Mouse (Mus musculus): ENCODE measurements around the gene Numa1.

DNA sequence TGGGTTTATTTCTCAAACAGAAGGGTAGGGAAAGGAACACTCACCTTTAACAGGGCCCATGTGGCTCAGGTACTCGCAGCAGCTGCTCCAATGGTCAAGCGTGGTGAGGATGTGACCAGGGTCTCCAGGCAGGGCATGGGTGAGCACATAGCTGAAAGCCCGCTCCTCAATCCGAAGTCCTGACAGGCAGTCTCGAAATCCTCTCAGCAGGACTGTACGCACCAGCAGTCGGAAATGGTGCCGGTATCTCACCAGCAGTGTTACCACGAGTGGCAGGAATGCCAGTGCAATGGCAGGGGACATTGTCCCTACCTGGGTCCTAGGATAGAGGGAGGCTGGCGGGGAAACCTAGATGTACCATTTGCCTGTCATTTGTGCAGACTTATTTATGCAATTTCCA is 31.9 kb upstream of the Numa1 start:
- TF ChIP-seq CTCF (IDR thresholded peaks at IDR 0.05; ENCODE audit: low read depth) (no peak), EP300 (optimal IDR thresholded peaks at IDR 0.05) (no peak)

All from stomach, postnatal 0 days (tissue).